In the genomic region with DNA sequence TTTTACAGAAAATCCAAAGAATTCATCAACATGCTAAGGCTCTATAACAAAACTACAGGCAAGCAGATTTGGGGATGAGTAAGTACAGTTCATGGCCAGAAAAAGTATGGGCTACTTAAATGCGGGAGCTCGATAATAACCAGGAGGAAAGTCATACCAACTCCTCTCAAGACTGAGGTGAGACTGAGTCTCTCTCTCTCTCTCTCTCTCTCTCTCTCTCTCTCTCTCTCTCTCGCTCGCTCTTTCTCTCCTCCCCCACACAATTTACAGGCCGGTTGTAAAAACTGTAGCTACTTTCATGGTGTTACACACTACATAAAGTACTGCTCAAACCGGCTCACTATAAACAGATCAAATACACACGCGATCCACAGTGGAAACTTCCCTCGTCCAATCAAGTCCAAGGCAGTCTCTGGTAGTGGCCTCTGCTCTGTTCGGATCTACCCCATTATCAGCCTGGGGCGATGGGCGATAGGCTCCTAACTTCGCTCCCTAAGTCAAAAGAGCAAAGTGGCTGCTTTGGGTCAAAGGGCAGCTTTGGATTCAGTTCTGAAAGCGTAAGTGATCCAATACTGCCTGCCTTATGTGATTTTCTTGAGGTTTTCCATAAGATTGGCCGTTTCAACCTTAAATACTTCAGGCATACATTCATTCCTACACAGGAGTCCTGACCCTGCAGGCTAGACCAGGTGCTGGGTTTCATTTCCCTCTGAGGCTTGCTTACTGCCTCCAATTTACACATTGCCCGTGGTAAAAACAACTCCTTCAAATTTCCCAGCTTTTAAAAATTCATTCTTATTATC, we compare ENCODE assay signal across 9 mouse cellular contexts. TPM values are rescaled to one million over a fixed set of nuclear protein-coding genes. Genes with fewer than 3 reads are reported as not detected.
DNase-seq lines count a peak whose midpoint lies in the region; ATAC-seq and TF ChIP-seq lines count a peak whose summit lies in the region.
"Had no signal": no experiment of that assay in that cellular context is flagged by ENCODE, and none has a peak within 500 bp of the region (broad histone marks: within the 10 kb centered on the region; RNA-seq: fewer than 3 reads in every experiment).

No protein-coding gene starts in this region.

- no peaks in the 10 kb centered on the region for H3K9me3 ChIP-seq in lung, embryonic 15.5 days
- H3K9me3 ChIP-seq in erythroblast, embryonic 14.5 days (ENCODE audit: control insufficient read depth, low read length), result no peaks in the 10 kb centered on the region
- no peaks in the 10 kb centered on the region for H3K9me3 ChIP-seq in limb, embryonic 12.5 days

- no peaks in the 10 kb centered on the region for H3K27me3 ChIP-seq in lung, embryonic 15.5 days
- no peaks in the 10 kb centered on the region for H3K27me3 ChIP-seq in erythroblast, embryonic 14.5 days (ENCODE audit: control insufficient read depth)
- H3K27me3 ChIP-seq in limb, embryonic 12.5 days, result peaks cover 3% of the 10 kb centered on the region; the same call in 1 of the 2 replicates
- H3K27me3 ChIP-seq in small intestine, adult 2 months (ENCODE audit: control insufficient read depth, insufficient read depth, low read length), result no peaks in the 10 kb centered on the region

- no peak for DNase-seq in lung, postnatal 25 days (ENCODE audit: low spot score)
- no peak for DNase-seq in B cell, adult 2 months
- DNase-seq in adrenal gland, postnatal 36 days, result no peak
- DNase-seq in kidney, postnatal 14 days, result no peak
- DNase-seq: right cerebral cortex, postnatal 14 days had no signal

- 40% methylated on average over 16 of the region's 16 CpGs for WGBS in lung, embryonic 15.5 days
- WGBS in limb, embryonic 12.5 days, result 26% methylated on average over 16 of the region's 16 CpGs
- WGBS in small intestine, adult 2 months, result 18% methylated on average over 16 of the region's 16 CpGs

- H3K4me1 ChIP-seq in lung, embryonic 15.5 days, result peaks cover 16% of the 10 kb centered on the region
- peaks cover 57% of the 10 kb centered on the region for H3K4me1 ChIP-seq in erythroblast, embryonic 14.5 days (ENCODE audit: control insufficient read depth)
- H3K4me1 ChIP-seq in limb, embryonic 12.5 days (replicated peaks), result peaks cover 10% of the 10 kb centered on the region
- peaks cover 15% of the 10 kb centered on the region; the same call in 1 of the 2 replicates for H3K4me1 ChIP-seq in small intestine, adult 2 months (ENCODE audit: control insufficient read depth, insufficient read depth, insufficient read length, low read length)

- no peak; the same call in 1 of the 2 replicates for TF ChIP-seq POLR2A in small intestine, adult 2 months (IDR thresholded peaks at IDR 0.05; ENCODE audit: low read depth, low read length)

- no peak for TF ChIP-seq CTCF in small intestine, adult 2 months (IDR thresholded peaks at IDR 0.05; ENCODE audit: extremely low read depth, insufficient read length, insufficient replicate concordance, low read depth, low read length)

- H3K36me3 ChIP-seq in lung, embryonic 15.5 days, result no peaks in the 10 kb centered on the region
- H3K36me3 ChIP-seq in erythroblast, embryonic 14.5 days (ENCODE audit: control insufficient read depth), result peaks cover 32% of the 10 kb centered on the region
- H3K36me3 ChIP-seq in limb, embryonic 12.5 days, result no peaks in the 10 kb centered on the region
- peaks cover 8% of the 10 kb centered on the region for H3K36me3 ChIP-seq in small intestine, adult 2 months (ENCODE audit: control insufficient read depth, insufficient read depth, low read length)

- ATAC-seq in lung, embryonic 15.5 days (ENCODE audit: borderline replicate concordance, extremely low read depth, low FRiP score, low TSS enrichment), result no peak
- peak; percentile 61; the same call in 1 of the 2 replicates for ATAC-seq in limb, embryonic 12.5 days (ENCODE audit: insufficient number of reproducible peaks, insufficient read depth, low FRiP score, low TSS enrichment, low read depth)

- H3K4me3 ChIP-seq in lung, embryonic 15.5 days, result peak overlapping the region; percentile 67
- peak overlapping the region; percentile 72 for H3K4me3 ChIP-seq in erythroblast, embryonic 14.5 days (replicated peaks)
- peak overlapping the region; percentile 60 for H3K4me3 ChIP-seq in limb, embryonic 12.5 days (replicated peaks)
- peak overlapping the region; percentile 90 for H3K4me3 ChIP-seq in small intestine, adult 2 months (ENCODE audit: low read depth, low read length)

- H3K27ac ChIP-seq in lung, embryonic 15.5 days, result no peak overlapping the region
- no peak overlapping the region for H3K27ac ChIP-seq in limb, embryonic 12.5 days
- peak overlapping the region; percentile 79 for H3K27ac ChIP-seq in small intestine, adult 2 months (ENCODE audit: insufficient read depth, low read depth, low read length)

- H3K4me2 ChIP-seq in lung, embryonic 15.5 days, result peak overlapping the region; percentile 96
- peak overlapping the region; percentile 95 for H3K4me2 ChIP-seq in limb, embryonic 12.5 days

- no peak overlapping the region for H3K9ac ChIP-seq in lung, embryonic 15.5 days
- no peak overlapping the region for H3K9ac ChIP-seq in limb, embryonic 12.5 days (replicated peaks)

RNA-seq across cellular contexts. Expression of a gene that starts 1.2 kb away (rescaled TPM):
- polyA plus RNA-seq in lung, embryonic 15.5 days (2015; fragmentation: Nextera tagmentation; extraction: Ambion mirVana), result 9.6 and 10.5 TPM in 2 replicates
- polyA plus RNA-seq in erythroblast, embryonic 14.5 days (2012), result 1.8 and 2.2 TPM in 2 replicates
- 5.3 and 5.7 TPM in 2 replicates for polyA plus RNA-seq in limb, embryonic 12.5 days (2016; fragmentation: Nextera tagmentation; extraction: Ambion mirVana)
- 21.3 and 51.5 TPM in 2 replicates for polyA plus RNA-seq in small intestine, adult 2 months (2012; rRNA removed)
- total RNA-seq in adrenal gland, postnatal 36 days (2021), result 100 to 1,000 TPM in 1 of 2 experiments, 10 to 100 TPM in 1; 60.7 to 162 TPM

RNA-seq across cellular contexts. Expression of a gene that starts 50.1 kb away (rescaled TPM):
- 37.0 and 37.8 TPM in 2 replicates for polyA plus RNA-seq in lung, embryonic 15.5 days (2015; fragmentation: Nextera tagmentation; extraction: Ambion mirVana)
- polyA plus RNA-seq in erythroblast, embryonic 14.5 days (2012), result 2.0 and 3.5 TPM in 2 replicates
- polyA plus RNA-seq in limb, embryonic 12.5 days (2016; fragmentation: Nextera tagmentation; extraction: Ambion mirVana), result 47.8 and 49.2 TPM in 2 replicates
- 3.3 and 9.1 TPM in 2 replicates for polyA plus RNA-seq in small intestine, adult 2 months (2012; rRNA removed)
- 10 to 100 TPM in 1 of 2 experiments, 1 to 10 TPM in 1; 4.9 to 10.9 TPM for total RNA-seq in adrenal gland, postnatal 36 days (2021)
